Mouse (Mus musculus): ENCODE data around the gene Magoh. TPM values are rescaled to one million over a fixed set of nuclear protein-coding genes. Genes with fewer than 3 reads are reported as not detected.
A peak's percentile ranks its signal among the peaks of the same experiment; 100 is the strongest.

The Magoh gene
- total RNA-seq, 2 experiments from 2014 or later, result 25.6 to 32.3 TPM

GRCm38 (mm10) chr4:107889385-107889730 is 9.8 kb downstream of the Magoh start:
- no peak for DNase-seq (ENCODE audit: low spot score)

DNA sequence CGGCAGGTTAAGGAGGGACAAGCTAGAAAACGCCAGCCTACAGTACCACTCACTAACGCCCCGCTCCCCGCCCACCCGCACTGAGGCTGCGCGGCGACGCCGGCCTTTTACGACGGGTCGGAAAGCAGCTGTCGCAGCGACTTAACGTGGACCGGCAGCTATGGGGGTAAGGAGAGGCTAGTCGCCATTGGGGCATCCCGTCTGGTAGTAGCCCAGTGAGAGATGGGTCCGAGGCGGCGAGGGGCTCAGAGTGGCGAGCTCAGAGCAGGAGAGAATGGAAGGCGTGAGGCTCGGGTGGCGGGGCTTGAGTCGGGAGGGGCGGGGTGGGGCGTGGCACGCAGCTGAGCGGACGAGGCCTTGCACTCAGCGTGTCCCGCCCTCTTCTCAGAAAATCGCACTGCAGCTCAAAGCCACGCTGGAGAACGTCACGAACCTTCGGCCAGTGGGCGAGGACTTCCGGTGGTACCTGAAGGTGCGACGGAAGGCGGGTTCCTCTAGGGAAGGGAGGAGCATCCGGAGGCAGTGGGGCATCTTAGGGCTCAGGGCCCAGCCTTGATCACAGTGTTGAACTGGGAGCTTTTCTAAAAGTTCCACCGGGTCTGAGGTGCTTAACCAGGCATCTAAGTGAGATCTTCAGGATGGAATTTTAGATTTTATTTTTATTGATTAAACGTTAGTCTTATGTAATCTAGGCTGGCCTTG is 10.3 kb downstream of the Magoh start, which contains the start of gene 0610037L13Rik:
Gene 0610037L13Rik, plus strand, starts transcription at position 83 of the 702 bp plus-strand sequence.
- peak; percentile 94 for DNase-seq (ENCODE audit: low spot score)

DNA sequence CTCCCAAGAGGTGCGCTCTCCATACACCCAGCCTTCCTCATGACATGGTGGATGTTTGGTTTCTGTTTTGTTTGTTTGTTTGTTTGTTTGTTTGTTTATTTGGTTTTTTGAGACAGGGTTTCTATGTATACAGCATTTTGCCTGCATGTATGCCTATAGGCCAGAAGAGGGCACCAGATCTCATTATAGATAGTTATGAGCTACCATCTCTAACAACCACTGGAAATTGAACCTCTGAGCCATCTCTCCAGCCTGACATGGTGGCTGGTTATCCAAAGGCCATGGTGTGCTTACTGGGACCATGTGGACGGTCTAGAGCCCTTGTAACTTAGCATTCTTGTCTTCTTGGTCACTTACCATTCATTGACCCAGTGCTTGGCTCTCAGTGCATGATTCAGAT is 13.1 kb downstream of the Magoh start:
- no peak for DNase-seq (ENCODE audit: low spot score)

GRCm38 (mm10) chr4:107899211-107899927 is 19.8 kb downstream of the Magoh start:
- DNase-seq (ENCODE audit: low spot score), result no peak

GRCm38 (mm10) chr4:107900206-107900605 is 20.7 kb downstream of the Magoh start:
- DNase-seq (ENCODE audit: low spot score), result no peak

DNA sequence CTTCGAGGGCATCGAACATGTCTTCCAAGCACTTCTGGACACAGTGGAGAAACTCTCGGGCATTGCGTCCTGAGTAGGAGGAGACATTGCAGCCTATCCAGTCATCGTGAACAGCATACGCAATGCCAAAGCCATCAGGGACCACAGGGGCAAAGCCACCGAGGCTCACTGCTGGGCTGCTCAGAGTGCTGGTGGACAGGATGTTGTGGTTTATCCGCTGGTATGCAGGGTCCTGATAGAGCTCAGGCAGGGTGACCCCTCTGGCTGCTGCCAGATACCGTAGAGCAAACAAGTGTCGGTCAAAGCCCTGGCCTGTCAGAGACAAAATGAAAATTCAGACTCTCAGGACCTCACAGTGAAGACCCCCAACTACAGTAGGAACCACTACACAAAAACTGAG is 24.7 kb downstream of the Magoh start:
- no peak for DNase-seq (ENCODE audit: low spot score)

DNA sequence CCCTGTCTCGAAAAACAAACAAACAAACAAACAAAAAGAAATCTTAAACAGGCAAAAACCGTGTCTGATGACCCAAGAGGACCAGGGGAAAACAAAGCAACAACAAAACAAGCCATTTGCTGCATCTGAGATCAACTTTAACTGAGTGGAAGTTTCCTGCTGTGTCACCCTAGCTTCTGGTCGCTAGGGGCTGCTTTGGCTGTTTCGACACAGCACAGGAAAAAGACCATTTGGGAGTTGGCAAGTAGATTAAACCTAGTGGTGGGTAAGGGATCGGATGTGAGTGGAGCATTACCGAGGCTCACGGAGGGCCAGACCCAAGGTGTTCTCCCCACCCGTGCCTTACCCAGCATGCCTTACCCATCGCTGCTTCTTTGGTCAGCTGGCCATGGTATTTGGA is 27.0 kb downstream of the Magoh start:
- no peak for DNase-seq (ENCODE audit: low spot score)

GRCm38 (mm10) chr4:107910020-107910419 is 30.5 kb downstream of the Magoh start:
- no peak for DNase-seq (ENCODE audit: low spot score)

GRCm38 (mm10) chr4:107920336-107920735 is 40.8 kb downstream of the Magoh start:
- DNase-seq (ENCODE audit: low spot score), result no peak

- DNase-seq (ENCODE audit: low spot score), result peak; percentile 35
Measured at GRCm38 (mm10) chr4:107921152-107921695, 41.7 kb downstream of the Magoh start.

- DNase-seq (ENCODE audit: low spot score), result no peak
Measured at GRCm38 (mm10) chr4:107921952-107922351, 42.4 kb downstream of the Magoh start.

DNA sequence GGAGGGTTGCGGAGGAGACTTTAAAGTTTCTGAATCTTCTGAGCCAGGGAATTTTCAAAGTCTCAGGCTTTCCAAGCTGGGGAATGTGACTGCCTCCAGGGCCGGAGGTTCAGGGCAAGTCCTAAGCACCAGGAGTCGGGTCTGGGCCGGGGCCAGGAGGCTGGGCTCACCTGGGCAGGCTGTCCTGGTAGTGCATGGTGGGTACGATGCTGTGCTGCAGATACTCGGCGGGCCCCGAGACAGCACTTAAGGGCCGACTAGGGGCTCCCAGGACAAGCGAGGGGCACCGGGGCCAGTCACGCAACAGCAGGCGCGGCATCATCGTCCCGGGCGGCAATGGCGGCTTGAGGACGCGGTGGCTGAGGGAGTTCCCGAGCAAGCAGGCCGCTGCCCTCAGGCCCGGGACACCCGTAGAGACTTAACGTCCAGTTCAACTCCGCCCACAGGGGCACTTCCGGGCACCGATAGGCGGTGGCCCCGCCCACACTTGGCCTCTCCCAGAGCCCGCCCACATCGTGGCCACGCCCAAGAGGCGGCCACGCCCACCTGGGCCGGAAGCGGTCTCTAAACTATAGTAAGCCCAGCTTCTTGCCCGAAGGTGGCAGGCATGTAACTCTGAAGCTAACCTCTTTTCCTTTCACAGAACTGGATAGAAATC is 43.7 kb downstream of the Magoh start, which contains the start of gene Cpt2:
Gene Cpt2, minus strand, starts transcription at position 466 of the 658 bp plus-strand sequence.
- DNase-seq (ENCODE audit: low spot score), result peak; percentile 96

DNA sequence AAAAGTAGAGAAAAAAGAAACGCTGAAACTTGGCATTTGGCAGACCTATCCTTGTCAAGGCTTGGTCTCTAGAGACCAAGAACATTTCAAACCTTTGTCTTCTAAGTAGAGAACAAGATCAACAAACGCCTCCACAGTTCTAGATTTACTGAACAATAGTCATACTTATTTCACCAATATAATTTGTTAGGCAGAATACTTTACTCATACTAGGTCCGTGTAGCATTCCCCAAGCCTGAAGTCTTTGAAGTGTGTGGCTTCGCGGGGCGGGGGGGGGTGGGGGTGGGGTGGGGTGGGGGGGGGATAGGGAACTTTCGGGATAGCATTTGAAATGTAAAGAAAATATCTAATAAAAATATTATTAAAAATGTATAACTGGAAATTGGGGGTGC is 44.2 kb downstream of the Magoh start:
- no peak for DNase-seq (ENCODE audit: low spot score)

GRCm38 (mm10) chr4:107928269-107928668 is 48.7 kb downstream of the Magoh start:
- no peak for DNase-seq (ENCODE audit: low spot score)

DNA sequence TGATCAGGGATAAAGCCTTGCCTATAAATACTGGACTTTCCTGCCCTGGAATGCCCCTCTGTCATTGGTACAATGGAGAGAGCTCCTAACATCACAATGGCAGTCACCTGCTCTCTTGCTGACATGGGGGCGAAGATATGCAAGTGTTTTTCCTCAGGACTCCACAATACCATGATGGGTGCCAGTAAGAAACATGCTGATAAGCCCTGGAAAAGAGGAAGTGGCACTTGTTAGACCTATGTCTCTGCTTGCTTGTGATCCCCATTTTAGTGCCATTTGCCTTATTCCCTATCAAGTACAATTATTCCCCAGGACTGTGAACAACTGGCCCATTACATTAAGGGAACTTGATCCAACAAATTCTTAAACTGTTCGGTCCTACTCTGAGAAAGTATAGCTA is 49.2 kb downstream of the Magoh start:
- no peak for DNase-seq (ENCODE audit: low spot score)

DNA sequence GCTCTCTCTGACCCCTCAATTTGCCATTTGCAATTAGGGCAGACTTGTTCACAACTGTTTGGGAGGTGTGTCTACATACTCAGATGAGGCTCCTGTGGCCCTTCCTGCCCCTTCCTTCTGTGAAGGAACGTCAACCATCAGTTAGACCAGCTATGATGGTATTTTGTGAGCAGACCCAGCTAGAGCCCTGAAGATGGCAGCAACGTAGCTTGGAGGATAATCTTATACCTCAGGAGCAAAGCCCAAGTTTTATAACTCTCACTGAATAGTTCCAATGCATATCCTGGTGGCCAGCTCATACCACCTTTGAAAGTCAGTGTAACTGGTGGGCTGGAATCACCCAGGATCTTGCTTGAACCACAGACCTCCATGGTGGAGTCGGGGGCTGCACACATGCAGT is 51.9 kb downstream of the Magoh start:
- DNase-seq (ENCODE audit: low spot score), result no peak

GRCm38 (mm10) chr4:107933239-107933638 is 53.7 kb downstream of the Magoh start:
- no peak for DNase-seq (ENCODE audit: low spot score)

- DNase-seq (ENCODE audit: low spot score), result no peak
Measured at GRCm38 (mm10) chr4:107935254-107935653, 55.7 kb downstream of the Magoh start.
